Mouse (Mus musculus): ENCODE data around the gene Gm28035.

DNA sequence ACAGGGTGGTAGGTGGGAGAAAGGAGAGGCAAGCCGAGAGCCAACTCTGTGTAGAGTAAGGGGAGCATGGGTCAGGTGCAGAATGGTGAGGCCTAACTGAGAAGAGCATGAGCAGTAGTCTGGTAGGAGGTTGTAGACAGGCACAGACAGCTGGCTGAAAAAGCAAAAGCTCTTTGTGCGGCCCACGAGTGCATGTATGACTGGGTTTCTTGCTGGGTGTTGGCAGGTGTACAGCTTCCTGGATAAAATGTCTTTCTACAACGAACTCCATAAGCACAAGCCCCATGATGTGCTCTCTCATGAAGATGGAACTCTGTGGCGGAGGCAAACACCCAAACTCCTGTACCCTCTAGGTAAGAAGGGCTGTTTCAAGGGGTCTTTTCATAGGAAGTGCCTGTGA, 76.6 kb downstream of the Gm28035 start:
- TF ChIP-seq POLR2A (IDR thresholded peaks at IDR 0.05; ENCODE audit: insufficient read depth, low read depth, low read length) (no peak), CTCF (IDR thresholded peaks at IDR 0.05; ENCODE audit: insufficient read depth, low read depth, low read length) (no peak)

All from olfactory bulb, adult 2 months (tissue).